Mouse (Mus musculus) CH12.LX (cell line): ENCODE data around the gene 4833427G06Rik. TPM values are rescaled to one million over a fixed set of nuclear protein-coding genes. Genes with fewer than 3 reads are reported as not detected.

ENCODE experiments used
- DNase-seq: peaks from one replicate; pipeline ENCODE4 v3.0.0-alpha.2; 2013; ENCODE audit errors: extremely low read depth
- H3K27ac ChIP-seq: 2 replicates; pipeline ENCODE4 v1.5.1; 2012; ENCODE audit warnings: low read depth, mild to moderate bottlenecking, control low read depth, moderate library complexity; ENCODE audit not compliant: insufficient read depth
- H3K27me3 ChIP-seq: replicated peaks from 2 replicates; pipeline ENCODE3; 2012; ENCODE audit warnings: inconsistent platforms
- H3K36me3 ChIP-seq, 2 experiments: replicated peaks in 1 of 2; 2 replicates each; pipeline versions ENCODE3 to v1.6.1; 2012; ENCODE audit warnings: inconsistent platforms in 1 of 2, low read length in 1 of 2, mild to moderate bottlenecking in 1 of 2, mixed read lengths in 1 of 2, moderate library complexity in 1 of 2; ENCODE audit not compliant: control insufficient read depth in 1 of 2, insufficient read depth in 1 of 2
- H3K4me1 ChIP-seq, 2 experiments: 2 replicates each; pipeline ENCODE4 v1.6.1; 2012; ENCODE audit warnings: inconsistent platforms in 1 of 2, moderate library complexity in 1 of 2; ENCODE audit not compliant: insufficient read depth in 2 of 2, control insufficient read depth in 1 of 2
- H3K4me2 ChIP-seq: 2 replicates; pipeline ENCODE4 v1.6.1; 2012; ENCODE audit warnings: low read depth, mild to moderate bottlenecking, control low read depth; ENCODE audit not compliant: poor library complexity, insufficient read depth, severe bottlenecking
- H3K4me3 ChIP-seq, 3 experiments: fragments of 150-350 bp in 1 of 3; sonication (generic) in 1 of 3; replicated peaks in 1 of 3; 2 replicates each; pipeline versions ENCODE3 to v1.5.1; 2011 to 2012; ENCODE audit warnings: low read depth in 2 of 3, low read length in 2 of 3, mild to moderate bottlenecking in 2 of 3, moderate library complexity in 2 of 3, control low read depth in 1 of 3, improper control_type of control experiment in 1 of 3, inconsistent platforms in 1 of 3, mixed read lengths in 1 of 3; ENCODE audit not compliant: poor library complexity in 1 of 3
- H3K79me2 ChIP-seq: replicated peaks from 2 replicates; pipeline ENCODE4 v1.6.1; 2012; ENCODE audit warnings: mild to moderate bottlenecking, moderate library complexity; ENCODE audit not compliant: control insufficient read depth, poor library complexity, insufficient read depth, severe bottlenecking; ENCODE audit errors: extremely low read depth
- H3K9ac ChIP-seq: 2 replicates; pipeline ENCODE4 v1.6.1; 2012; ENCODE audit warnings: low read depth, mild to moderate bottlenecking, control low read depth, moderate library complexity; ENCODE audit not compliant: insufficient read depth
- H3K9me3 ChIP-seq: replicated peaks from 2 replicates; pipeline ENCODE3; 2012; ENCODE audit warnings: low read length, inconsistent platforms, mixed read lengths
- CTCF ChIP-seq, 2 experiments: IDR thresholded peaks in 1 of 2; conservative IDR thresholded peaks in 1 of 2; 2 replicates each; pipeline ENCODE4 v1.5.1; 2011 to 2012; ENCODE audit warnings: low read depth in 2 of 2, low read length in 2 of 2, improper control_type of control experiment in 1 of 2, inconsistent platforms in 1 of 2, mild to moderate bottlenecking in 1 of 2, moderate library complexity in 1 of 2
- ELF1 ChIP-seq: IDR thresholded peaks from 2 replicates; pipeline ENCODE4 v1.6.1; 2014; ENCODE audit warnings: low read depth, mild to moderate bottlenecking, inconsistent platforms, low read length, improper control_type of control experiment
- EP300 ChIP-seq: IDR thresholded peaks from 2 replicates; pipeline ENCODE4 v1.6.1; 2011; ENCODE audit warnings: low read length, improper control_type of control experiment
- ETS1 ChIP-seq: conservative IDR thresholded peaks from 2 replicates; pipeline ENCODE4 v1.6.1; 2012; ENCODE audit warnings: low read depth, mild to moderate bottlenecking, inconsistent platforms, low read length, improper control_type of control experiment, moderate library complexity
- GABPA ChIP-seq: IDR thresholded peaks from 2 replicates; pipeline ENCODE4 v1.6.1; 2012; ENCODE audit warnings: low read depth, low read length, improper control_type of control experiment, inconsistent platforms; ENCODE audit not compliant: insufficient replicate concordance
- HCFC1 ChIP-seq: IDR thresholded peaks from 2 replicates; pipeline ENCODE4 v1.6.1; 2012; ENCODE audit warnings: low read depth, mild to moderate bottlenecking, inconsistent platforms, low read length, improper control_type of control experiment
- IRF4 ChIP-seq: IDR thresholded peaks from 2 replicates; pipeline ENCODE4 v1.6.1; 2014; ENCODE audit warnings: low read depth, mild to moderate bottlenecking, inconsistent platforms, low read length, improper control_type of control experiment
- JUN ChIP-seq: IDR thresholded peaks from 2 replicates; pipeline ENCODE4 v1.6.1; 2011; ENCODE audit warnings: low read depth, mild to moderate bottlenecking, low read length, improper control_type of control experiment, moderate library complexity; ENCODE audit not compliant: insufficient read depth
- MAFK ChIP-seq: IDR thresholded peaks from 2 replicates; pipeline ENCODE4 v1.6.1; 2011; ENCODE audit warnings: low read length, improper control_type of control experiment; ENCODE audit not compliant: insufficient replicate concordance
- MAZ ChIP-seq: IDR thresholded peaks from 2 replicates; pipeline ENCODE4 v1.6.1; 2012; ENCODE audit warnings: low read depth, mild to moderate bottlenecking, inconsistent platforms, low read length, improper control_type of control experiment, moderate library complexity
- MEF2A ChIP-seq: IDR thresholded peaks from 2 replicates; pipeline ENCODE4 v1.6.1; 2014; ENCODE audit warnings: low read depth, mild to moderate bottlenecking, inconsistent platforms, low read length, improper control_type of control experiment, borderline replicate concordance
- MXI1 ChIP-seq: IDR thresholded peaks from 2 replicates; pipeline ENCODE4 v1.6.1; 2011; ENCODE audit warnings: mild to moderate bottlenecking, low read depth, low read length, improper control_type of control experiment
- MYC ChIP-seq: IDR thresholded peaks from 2 replicates; pipeline ENCODE4 v1.6.1; 2011; ENCODE audit warnings: low read depth, mild to moderate bottlenecking, improper control_type of control experiment, low read length
- POLR2A ChIP-seq: IDR thresholded peaks from 2 replicates; pipeline ENCODE4 v1.6.1; 2011; ENCODE audit warnings: low read depth, mild to moderate bottlenecking, improper control_type of control experiment, low read length
- SIN3A ChIP-seq: IDR thresholded peaks from 2 replicates; pipeline ENCODE4 v1.6.1; 2012; ENCODE audit warnings: low read length, improper control_type of control experiment, inconsistent platforms
- TCF12 ChIP-seq: IDR thresholded peaks from 2 replicates; pipeline ENCODE4 v1.6.1; 2014; ENCODE audit warnings: low read depth, mild to moderate bottlenecking, inconsistent platforms, low read length, improper control_type of control experiment
- USF2 ChIP-seq: conservative IDR thresholded peaks from 2 replicates; pipeline ENCODE4 v1.6.1; 2011; ENCODE audit warnings: low read depth, low read length, improper control_type of control experiment
- ZC3H11A ChIP-seq: IDR thresholded peaks from 2 replicates; pipeline ENCODE4 v1.6.1; 2012; ENCODE audit warnings: low read depth, mild to moderate bottlenecking, inconsistent platforms, low read length, improper control_type of control experiment
- ZMIZ1 ChIP-seq: IDR thresholded peaks from 2 replicates; pipeline ENCODE4 v1.6.1; 2012; ENCODE audit warnings: low read depth, mild to moderate bottlenecking, inconsistent platforms, low read length, improper control_type of control experiment
- ZNF384 ChIP-seq: IDR thresholded peaks from 2 replicates; pipeline ENCODE4 v1.6.1; 2012; ENCODE audit warnings: low read depth, low read length, improper control_type of control experiment, inconsistent platforms
- dilution Hi-C: fragments of 300-500 bp; cut with MboI; formaldehyde crosslinking; loops from 2 replicates; pipeline ENCODE4 v1.14.3; 2020; ENCODE audit warnings: low sequenced_read_pairs; ENCODE audit not compliant: extremely low pct_unique_long_range_greater_than_20kb, extremely low pct_ligation_motif_present
- in situ Hi-C: fragments of 300-500 bp; cut with MboI; formaldehyde crosslinking; loops from 3 replicates; pipeline ENCODE4 v1.14.3; 2019; ENCODE audit warnings: low sequenced_read_pairs, low pct_ligation_motif_present, low pct_unique_long_range_greater_than_20kb, mixed read lengths
- polyA plus RNA-seq: library from polyadenylated mRNA; unstranded; fragments of >175 nt; gene quantifications from 2 replicates; pipeline ENCODE4 v1.2.1, GENCODE M21; 2012; ENCODE audit warnings: low read depth; ENCODE audit not compliant: insufficient read length
- total RNA-seq, 2 experiments: library from RNA; depleted of rRNA; stranded (reverse); fragments of 300-350 nt in 1 of 2; fragments of >200 nt in 1 of 2; gene quantifications; 2 replicates each; pipeline ENCODE4 v1.2.3; 2012 to 2014

4833427G06Rik gene
- total RNA-seq (2012; rRNA removed), result 0.25 and 0.29 TPM in 2 replicates
- not detected in 2 replicates for total RNA-seq (2014; rRNA removed)
- not detected in 2 replicates for polyA plus RNA-seq

DNA sequence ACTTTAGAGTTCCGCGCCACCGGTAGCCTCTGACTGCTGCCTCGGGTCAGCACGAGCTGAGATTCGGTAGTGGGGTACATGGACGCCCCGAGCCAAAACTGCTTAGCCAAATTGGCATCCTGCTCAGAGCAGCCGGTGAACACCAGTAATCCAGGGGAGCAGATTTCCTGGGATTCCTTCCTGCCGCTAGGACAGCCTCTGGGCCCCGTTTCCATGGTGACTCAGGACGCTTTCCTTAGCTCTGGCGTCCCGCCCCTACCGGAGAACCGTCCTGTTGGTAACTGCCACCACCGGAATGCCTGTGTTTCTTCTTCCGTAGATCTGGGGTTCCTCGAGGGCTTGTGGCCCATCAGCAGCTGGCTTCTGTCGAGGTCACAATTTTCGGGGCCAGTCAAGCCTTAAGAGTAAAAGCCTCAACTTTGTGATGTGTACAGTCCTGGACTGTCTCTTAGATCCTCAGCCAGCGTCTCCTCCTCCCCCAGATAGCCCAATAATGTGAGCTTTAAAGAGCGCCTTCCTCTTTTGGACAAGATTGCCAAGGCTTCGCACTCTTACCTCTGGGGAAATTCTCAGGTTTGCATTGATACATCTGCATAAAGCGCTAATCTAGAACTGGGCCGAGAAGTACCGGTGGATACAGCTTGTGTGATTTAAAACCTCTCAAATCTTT, at the start of gene 4833427G06Rik:
TSS of gene 4833427G06Rik (minus strand) at position 323 of the 670 bp plus-strand sequence.
- TF ChIP-seq ETS1, result no peak
- TF ChIP-seq ZMIZ1, result no peak
- no peak for TF ChIP-seq IRF4
- TF ChIP-seq MEF2A, result no peak
- TF ChIP-seq MYC, result no peak
- TF ChIP-seq MAFK, result no peak
- no peak for TF ChIP-seq SIN3A
- no peak for TF ChIP-seq ELF1
- TF ChIP-seq CTCF (conservative IDR thresholded peaks at IDR 0.05 in 1 of 2, IDR thresholded peaks at IDR 0.05 in 1 of 2; ENCODE audit: low read depth in 2 of 2, low read length in 2 of 2), result no peak
- no peak for TF ChIP-seq ZNF384
- no peak for TF ChIP-seq TCF12
- TF ChIP-seq ZC3H11A, result no peak
- TF ChIP-seq GABPA, result no peak
- no peak for TF ChIP-seq MAZ
- TF ChIP-seq JUN, result no peak
- TF ChIP-seq EP300, result no peak
- TF ChIP-seq MXI1, result no peak
- TF ChIP-seq POLR2A, result no peak
- Histone ChIP-seq H3K4me2 (no peak within 1 kb of the TSS), H3K36me3 (no peaks in the 10 kb centered on the region), H3K9me3 (peaks cover 7% of the 10 kb centered on the region), H3K27ac (no peak within 1 kb of the TSS), H3K9ac (no peak within 1 kb of the TSS), H3K4me3 (no peak within 1 kb of the TSS), H3K4me1 (peaks cover 0 to 5% of the 10 kb centered on the region in 2 experiments; a peak in 2 of 4 replicates), H3K27me3 (no peaks in the 10 kb centered on the region), H3K79me2 (no peaks in the 10 kb centered on the region; the same call in 1 of the 2 replicates)
- dilution Hi-C loops (no loop called here), in situ Hi-C loops (no loop called here)
- DNase-seq, result no peak

- H3K36me3 ChIP-seq, result peaks cover 0 to 3% of the 10 kb centered on the region in 2 experiments
- TF ChIP-seq IRF4 (no peak), USF2 (no peak), HCFC1 (no peak)
- no peaks in the 10 kb centered on the region for H3K27me3 ChIP-seq
- no peak for DNase-seq
- no peak overlapping the region for H3K27ac ChIP-seq
- H3K79me2 ChIP-seq, result no peaks in the 10 kb centered on the region
- H3K9ac ChIP-seq, result no peak overlapping the region
- no peak overlapping the region for H3K4me2 ChIP-seq
- H3K4me3 ChIP-seq, result no peak overlapping the region
- H3K4me1 ChIP-seq, result no peaks in the 10 kb centered on the region
- peaks cover 6% of the 10 kb centered on the region for H3K9me3 ChIP-seq
- dilution Hi-C loops, result no loop called here
- in situ Hi-C loops, result loop anchor here (25.0 kb wide), 1 partner anchor 310 kb away; the partner anchor contains the start of gene Ppp2r1b
Observed at GRCm38 (mm10) chr9:51147294-51147693, 45.4 kb upstream of the 4833427G06Rik start.
